Mouse (Mus musculus): ENCODE measurements around the gene Plk1. TPM values are rescaled to one million over a fixed set of nuclear protein-coding genes. Genes with fewer than 3 reads are reported as not detected.

The Plk1 gene
- total RNA-seq (2023), result 5.3 TPM

GRCm38 (mm10) chr7:122158915-122159902, at the start of gene Plk1:
TSS of gene Plk1 (plus strand) at chr7:122159439.

GRCm38 (mm10) chr7:122132497-122133337, 26.5 kb upstream of the Plk1 start, which contains the start of the genes Palb2 and Dctn5:
TSS of gene Palb2 (minus strand) at chr7:122132985.
TSS of gene Dctn5 (plus strand) at chr7:122133041.

GRCm38 (mm10) chr7:122186043-122186442, 26.8 kb downstream of the Plk1 start, which contains the start of gene Ern2:
TSS of gene Ern2 (minus strand) at chr7:122186207.

DNA sequence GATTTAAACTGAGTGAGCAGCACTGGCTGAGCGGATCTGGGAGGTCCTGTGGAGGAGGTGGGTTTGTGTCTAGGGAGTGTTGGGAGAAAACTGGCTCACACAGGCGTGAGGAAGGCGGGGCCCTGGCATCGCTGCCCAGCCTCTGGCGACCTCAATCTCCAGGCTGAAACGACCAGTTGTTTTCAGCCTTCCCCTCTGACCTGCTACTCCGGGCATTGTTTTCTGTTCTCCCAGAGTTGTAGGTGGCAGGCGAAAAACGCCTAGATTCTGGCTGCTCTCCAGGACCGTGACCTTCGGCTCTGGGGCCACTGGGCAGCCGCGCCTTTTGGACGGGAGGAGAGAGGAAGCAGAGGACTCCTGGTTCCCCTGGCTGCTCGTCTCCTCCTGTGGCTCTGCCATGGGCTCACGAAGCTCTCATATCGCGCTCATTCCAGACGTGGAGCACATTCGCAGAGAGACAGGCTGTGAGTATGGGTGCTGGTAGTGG, 60.1 kb downstream of the Plk1 start, which contains the start of gene Chp2:
Chp2 (plus strand) TSS at position 182 of the 487 bp plus-strand sequence.

Other genes with a start within 250 kb of the Plk1 start
- gene Cog7, start 177.7 kb upstream of the Plk1 start, total RNA-seq (2023), result 11.2 TPM
- gene Gga2, start 138.2 kb upstream of the Plk1 start, total RNA-seq (2023), result 21.0 TPM
- gene Ubfd1, start 92.3 kb upstream of the Plk1 start, total RNA-seq (2023), result 44.2 TPM
- gene Ears2, start 92.2 kb upstream of the Plk1 start, total RNA-seq (2023), result 19.7 TPM
- 80.0 TPM for gene Ndufab1, start 57.6 kb upstream of the Plk1 start, total RNA-seq (2023)
- 3.9 TPM for gene Palb2, start 26.5 kb upstream of the Plk1 start, total RNA-seq (2023)
- 49.5 TPM for gene Dctn5, start 26.4 kb upstream of the Plk1 start, total RNA-seq (2023)
- not detected for gene Ern2, start 26.8 kb downstream of the Plk1 start, total RNA-seq (2023)
- gene Chp2, start 60.1 kb downstream of the Plk1 start, total RNA-seq (2023), result 0.80 TPM
- 129 TPM for gene Prkcb, start 129.3 kb downstream of the Plk1 start, total RNA-seq (2023)